Mouse (Mus musculus) myocyte (in vitro differentiated cells): ENCODE results near the gene Gm9821.

Source experiments
- CEBPB ChIP-seq: IDR thresholded peaks from 2 replicates; pipeline ENCODE4 v1.6.1; 2011; ENCODE audit warnings: mild to moderate bottlenecking, moderate library complexity; ENCODE audit not compliant: poor library complexity, insufficient read depth, severe bottlenecking
- E2F4 ChIP-seq: IDR thresholded peaks from one replicate; pipeline ENCODE4 v1.6.1; 2011; ENCODE audit warnings: mild to moderate bottlenecking, control low read depth, moderate library complexity; ENCODE audit not compliant: insufficient read depth
- MAX ChIP-seq: IDR thresholded peaks from one replicate; pipeline ENCODE4 v1.6.1; 2011; ENCODE audit warnings: low read depth, mild to moderate bottlenecking, control low read depth
- MYOD1 ChIP-seq, 3 experiments: IDR thresholded peaks; one replicate each; pipeline ENCODE4 v1.6.1; 2011; ENCODE audit warnings: control low read depth in 2 of 3, low read depth in 2 of 3, mild to moderate bottlenecking in 2 of 3, moderate library complexity in 1 of 3; ENCODE audit not compliant: insufficient read length in 2 of 3, control insufficient read depth in 1 of 3
- MYOG ChIP-seq, 3 experiments: IDR thresholded peaks; one replicate each; pipeline ENCODE4 v1.6.1; 2011; ENCODE audit warnings: control low read depth in 2 of 3, low read depth in 2 of 3, mild to moderate bottlenecking in 2 of 3; ENCODE audit not compliant: insufficient read length in 2 of 3, control insufficient read depth in 1 of 3, insufficient read depth in 1 of 3
- POLR2A ChIP-seq: IDR thresholded peaks from one replicate; pipeline ENCODE4 v1.6.1; 2011; ENCODE audit warnings: low read depth, mild to moderate bottlenecking, control low read depth, moderate library complexity; ENCODE audit not compliant: insufficient read length
- TCF12 ChIP-seq: IDR thresholded peaks from one replicate; pipeline ENCODE4 v1.6.1; 2011; ENCODE audit warnings: mild to moderate bottlenecking, control low read depth; ENCODE audit not compliant: poor library complexity, insufficient read depth, severe bottlenecking

DNA sequence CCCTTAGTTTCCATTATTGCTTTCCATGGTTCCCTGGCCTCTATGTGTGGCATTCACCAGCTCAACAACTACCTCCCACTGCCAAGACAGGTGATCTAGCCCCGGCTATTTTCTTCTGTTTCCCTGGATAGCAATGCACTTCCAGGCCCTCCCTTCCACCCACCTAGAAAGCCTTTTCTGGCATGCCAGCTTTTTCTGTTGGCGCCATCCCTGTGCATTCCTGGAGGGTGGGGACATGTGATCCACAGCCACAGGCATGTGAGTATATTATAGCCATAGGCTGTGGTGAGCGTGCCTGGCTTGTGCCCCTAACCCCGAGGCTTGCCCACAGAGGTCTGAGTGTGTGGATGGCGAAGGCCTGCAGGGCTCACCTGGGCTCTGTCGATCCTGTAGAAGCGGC, 9.3 kb upstream of the Gm9821 start:
- no peak for TF ChIP-seq POLR2A
- TF ChIP-seq MYOG (IDR thresholded peaks at IDR 0.05; ENCODE audit: control insufficient read depth in 1 of 3, insufficient read depth in 1 of 3, insufficient read length in 2 of 3, low read depth in 2 of 3) = no peak
- TF ChIP-seq E2F4 = no peak
- no peak for TF ChIP-seq MYOD1 (IDR thresholded peaks at IDR 0.05; ENCODE audit: control insufficient read depth in 1 of 3, insufficient read length in 2 of 3, low read depth in 2 of 3)
- no peak for TF ChIP-seq CEBPB
- TF ChIP-seq TCF12 = no peak
- TF ChIP-seq MAX = no peak
